Mouse (Mus musculus) heart, embryonic 13.5 days (tissue): ENCODE data around the gene Ndufb4. TPM values are rescaled to one million over a fixed set of nuclear protein-coding genes. Genes with fewer than 3 reads are reported as not detected.

Experiments
- ATAC-seq: fragments of 200-750 bp; cut with Nextera tagmentation; 2 replicates; pipeline ENCODE4 v1.8.0; 2017; ENCODE audit warnings: moderate TSS enrichment; ENCODE audit not compliant: insufficient number of reproducible peaks, low FRiP score, low TSS enrichment; ENCODE audit errors: extremely low read depth
- H3K27ac ChIP-seq: fragments of 300-500 bp; sonication (generic); replicated peaks from 2 replicates; pipeline ENCODE4 v1.5.1; 2015; ENCODE audit warnings: moderate library complexity, mild to moderate bottlenecking, inconsistent platforms
- H3K27me3 ChIP-seq: fragments of 300-500 bp; sonication (generic); replicated peaks from 2 replicates; pipeline ENCODE4 v1.6.1; 2015; ENCODE audit warnings: mild to moderate bottlenecking, inconsistent platforms
- H3K36me3 ChIP-seq: fragments of 300-500 bp; sonication (generic); 2 replicates; pipeline ENCODE4 v1.6.1; 2015; ENCODE audit warnings: mild to moderate bottlenecking, inconsistent platforms
- H3K4me1 ChIP-seq: fragments of 300-500 bp; sonication (generic); 2 replicates; pipeline ENCODE4 v1.6.1; 2015; ENCODE audit warnings: inconsistent platforms
- H3K4me2 ChIP-seq: fragments of 300-500 bp; sonication (generic); 2 replicates; pipeline ENCODE4 v1.6.1; 2015; ENCODE audit warnings: inconsistent platforms, mild to moderate bottlenecking, moderate library complexity
- H3K4me3 ChIP-seq: fragments of 300-500 bp; sonication (generic); 2 replicates; pipeline ENCODE4 v1.5.1; 2015; ENCODE audit warnings: moderate library complexity, mild to moderate bottlenecking, inconsistent platforms
- H3K9ac ChIP-seq: fragments of 300-500 bp; sonication (generic); 2 replicates; pipeline ENCODE4 v1.6.1; 2015; ENCODE audit warnings: inconsistent platforms, mild to moderate bottlenecking, moderate library complexity
- H3K9me3 ChIP-seq: fragments of 300-500 bp; sonication (generic); 2 replicates; pipeline ENCODE4 v1.6.1; 2016; ENCODE audit warnings: inconsistent platforms
- WGBS: fragments of 180-500 bp; shearing (Covaris S2); methylation state at CpG from one replicate; pipeline ENCODE4 v1.1.7; 2015; ENCODE audit warnings: mixed read lengths; 5-methylcytosine and 5-hydroxymethylcytosine counted together
- polyA plus RNA-seq: library from polyadenylated mRNA; unstranded; fragments of >200 nt; fragmentation: Nextera tagmentation; extraction: Ambion mirVana; gene quantifications from 2 replicates; pipeline ENCODE4 v1.2.1, GENCODE M21; 2015

The Ndufb4 gene
- polyA plus RNA-seq, 1 experiment from 2014 or later: 69.4 TPM

DNA sequence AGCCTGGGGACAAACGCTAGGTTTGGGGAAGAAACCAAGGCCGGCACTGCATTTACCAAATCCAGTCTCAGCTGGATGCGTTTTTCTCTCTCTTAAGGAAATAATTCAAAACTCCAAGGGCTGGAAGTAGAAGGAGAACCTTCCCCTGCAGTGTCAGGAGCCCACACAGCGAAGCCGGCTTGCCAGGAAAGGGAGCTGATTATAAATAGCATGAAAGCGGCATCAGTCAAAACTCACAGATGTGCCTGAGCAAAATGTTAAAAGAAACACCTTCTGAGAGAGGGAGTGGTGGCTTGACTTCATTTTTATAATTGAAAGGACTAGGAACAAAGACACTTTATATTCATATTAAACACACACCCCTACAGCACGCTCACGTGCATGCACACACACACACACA is 43.9 kb downstream of the Ndufb4 start:
- 69% methylated on average over 8 of the region's 8 CpGs for WGBS
- no peak for ATAC-seq
- no peaks in the 10 kb centered on the region for H3K36me3 ChIP-seq
- no peaks in the 10 kb centered on the region for H3K4me1 ChIP-seq
- no peaks in the 10 kb centered on the region for H3K9me3 ChIP-seq
- H3K4me3 ChIP-seq: no peak overlapping the region
- no peak overlapping the region for H3K27ac ChIP-seq
- no peak overlapping the region for H3K9ac ChIP-seq
- H3K4me2 ChIP-seq: no peak overlapping the region
- H3K27me3 ChIP-seq: no peaks in the 10 kb centered on the region

DNA sequence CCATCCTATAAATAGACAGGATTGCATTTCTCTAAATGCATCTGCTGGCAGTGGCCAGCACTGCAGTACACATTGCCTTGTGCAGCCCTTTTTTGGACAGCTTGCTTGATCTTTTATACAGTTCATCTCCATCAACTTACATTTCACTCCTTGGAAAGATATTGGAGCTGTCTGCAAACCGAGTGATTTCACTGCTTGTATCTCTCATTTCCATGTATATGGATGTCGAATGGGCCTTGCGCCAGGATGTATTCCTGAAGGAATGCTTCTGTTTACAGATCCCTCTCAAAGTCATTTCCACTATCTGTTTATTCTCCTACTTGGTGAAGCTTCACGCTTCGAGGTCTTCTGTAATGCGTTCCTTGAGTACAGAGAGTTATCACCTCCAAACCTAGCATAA is 50.0 kb downstream of the Ndufb4 start:
- no peaks in the 10 kb centered on the region for H3K9me3 ChIP-seq
- H3K4me3 ChIP-seq: no peak overlapping the region
- ATAC-seq: no peak
- H3K27ac ChIP-seq: no peak overlapping the region
- H3K9ac ChIP-seq: no peak overlapping the region
- H3K4me1 ChIP-seq: peaks cover 6% of the 10 kb centered on the region
- H3K27me3 ChIP-seq: no peaks in the 10 kb centered on the region
- WGBS: 61% methylated on average over 6 of the region's 6 CpGs
- H3K4me2 ChIP-seq: no peak overlapping the region
- H3K36me3 ChIP-seq: no peaks in the 10 kb centered on the region

DNA sequence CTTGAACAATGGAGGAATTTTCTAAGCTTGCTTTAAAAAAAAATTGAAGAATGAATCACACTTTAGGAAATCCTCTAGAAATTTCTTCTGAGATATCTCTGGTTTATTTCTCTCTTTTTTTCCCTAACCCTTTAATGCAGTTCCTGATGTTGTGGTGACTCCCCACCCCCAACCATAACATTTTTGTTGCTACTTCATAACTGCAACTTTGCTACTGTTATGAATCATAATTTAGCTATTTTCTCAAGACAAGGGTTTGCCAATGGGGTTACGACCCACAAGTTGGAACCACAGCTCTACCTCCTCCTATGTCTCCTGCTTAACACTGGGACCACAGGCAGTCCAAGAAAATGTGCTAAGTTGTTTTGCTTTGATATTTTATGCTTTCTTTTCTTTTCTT is 50.8 kb downstream of the Ndufb4 start:
- no peak overlapping the region for H3K9ac ChIP-seq
- no peak for ATAC-seq
- H3K4me2 ChIP-seq: no peak overlapping the region
- no peaks in the 10 kb centered on the region for H3K36me3 ChIP-seq
- H3K27ac ChIP-seq: no peak overlapping the region
- H3K27me3 ChIP-seq: no peaks in the 10 kb centered on the region
- WGBS: 88% methylated on average over 1 of the region's 1 CpGs
- no peaks in the 10 kb centered on the region for H3K9me3 ChIP-seq
- peaks cover 6% of the 10 kb centered on the region for H3K4me1 ChIP-seq
- no peak overlapping the region for H3K4me3 ChIP-seq

DNA sequence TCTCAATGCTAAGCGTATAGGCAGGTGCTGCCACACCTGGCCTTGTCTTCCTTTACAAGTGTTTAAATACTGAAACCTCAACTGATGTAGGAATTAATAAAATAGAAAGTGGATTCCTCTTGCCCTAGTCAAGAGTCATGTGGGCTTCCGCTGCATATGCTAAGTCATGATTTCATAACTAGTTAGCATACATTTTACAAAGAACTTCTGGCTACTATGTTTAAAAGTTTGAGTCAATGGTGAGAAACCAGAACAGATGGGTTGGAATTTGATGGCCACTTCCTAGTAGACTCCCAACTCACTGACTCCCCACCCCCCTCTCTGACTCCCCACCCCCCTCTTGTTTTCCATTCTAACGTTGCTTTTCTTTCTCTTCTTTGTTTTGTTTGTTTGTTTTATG is 54.9 kb downstream of the Ndufb4 start:
- no peaks in the 10 kb centered on the region for H3K27me3 ChIP-seq
- H3K9ac ChIP-seq: no peak overlapping the region
- WGBS: 67% methylated on average over 3 of the region's 3 CpGs
- H3K27ac ChIP-seq: no peak overlapping the region
- no peak overlapping the region for H3K4me2 ChIP-seq
- H3K4me3 ChIP-seq: no peak overlapping the region
- ATAC-seq: no peak
- no peaks in the 10 kb centered on the region for H3K9me3 ChIP-seq
- H3K4me1 ChIP-seq: peaks cover 4% of the 10 kb centered on the region
- no peaks in the 10 kb centered on the region for H3K36me3 ChIP-seq

DNA sequence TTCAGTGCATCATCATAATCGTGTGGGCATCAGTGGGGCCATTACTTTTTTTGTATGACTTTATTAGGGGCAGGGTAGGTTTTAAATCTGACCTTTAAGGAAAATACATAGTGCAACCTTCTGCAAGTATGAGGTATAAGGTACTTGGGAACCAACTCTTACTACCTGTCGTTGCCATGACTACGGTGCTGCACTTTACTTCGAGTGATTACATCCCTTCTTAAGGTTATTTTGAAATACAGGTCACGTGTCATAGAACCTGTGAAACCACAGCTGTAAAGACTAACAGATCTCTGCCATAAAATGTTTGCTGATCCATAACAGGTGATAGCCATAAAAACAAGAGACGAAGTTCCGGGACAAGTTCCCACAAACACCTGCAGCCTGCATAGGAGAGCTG is 55.8 kb downstream of the Ndufb4 start:
- H3K4me3 ChIP-seq: no peak overlapping the region
- no peaks in the 10 kb centered on the region for H3K27me3 ChIP-seq
- 88% methylated on average over 7 of the region's 7 CpGs for WGBS
- H3K27ac ChIP-seq: no peak overlapping the region
- ATAC-seq: no peak
- no peak overlapping the region for H3K9ac ChIP-seq
- H3K4me1 ChIP-seq: no peaks in the 10 kb centered on the region
- H3K4me2 ChIP-seq: no peak overlapping the region
- no peaks in the 10 kb centered on the region for H3K9me3 ChIP-seq
- no peaks in the 10 kb centered on the region for H3K36me3 ChIP-seq

DNA sequence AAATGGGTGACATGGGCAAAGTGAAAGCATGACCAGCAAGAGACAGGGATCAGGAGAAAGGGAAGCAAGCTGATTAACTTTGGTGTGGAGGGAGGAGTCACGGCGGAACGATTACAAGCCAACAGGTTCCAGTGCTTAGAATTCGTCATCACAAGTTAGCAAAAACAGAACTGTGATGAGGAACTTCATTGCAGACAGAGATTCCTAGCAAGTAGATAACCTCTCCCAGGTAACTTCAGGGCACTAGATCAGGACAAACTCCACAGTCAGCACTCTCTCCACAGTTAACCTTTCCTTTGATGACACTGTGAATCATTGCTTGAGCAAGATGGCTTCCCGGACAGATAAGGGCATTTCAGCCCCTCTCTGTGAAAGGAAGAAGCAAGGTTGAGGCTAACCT is 56.8 kb downstream of the Ndufb4 start:
- no peak for ATAC-seq
- no peak overlapping the region for H3K4me3 ChIP-seq
- no peak overlapping the region for H3K4me2 ChIP-seq
- no peaks in the 10 kb centered on the region for H3K27me3 ChIP-seq
- H3K9me3 ChIP-seq: no peaks in the 10 kb centered on the region
- WGBS: 47% methylated on average over 5 of the region's 5 CpGs
- no peak overlapping the region for H3K9ac ChIP-seq
- no peak overlapping the region for H3K27ac ChIP-seq
- H3K36me3 ChIP-seq: no peaks in the 10 kb centered on the region
- no peaks in the 10 kb centered on the region for H3K4me1 ChIP-seq

Other genes with a start within 250 kb of the Ndufb4 start
- gene Gtf2e1, start 114.7 kb downstream of the Ndufb4 start, polyA plus RNA-seq: 20.4 and 20.5 TPM in 2 replicates
- gene Rabl3, start 114.6 kb downstream of the Ndufb4 start, polyA plus RNA-seq: 23.8 and 26.4 TPM in 2 replicates
- gene Hgd, start 74.3 kb downstream of the Ndufb4 start, polyA plus RNA-seq: 0.16 and 1.8 TPM in 2 replicates
- 429 and 466 TPM in 2 replicates for gene Fstl1, start 122.4 kb upstream of the Ndufb4 start, polyA plus RNA-seq
- 0.31 and 0.57 TPM in 2 replicates for gene Gm36028, start 206.7 kb upstream of the Ndufb4 start, polyA plus RNA-seq
- 35.0 and 37.1 TPM in 2 replicates for gene Lrrc58, start 213.9 kb upstream of the Ndufb4 start, polyA plus RNA-seq